Mouse (Mus musculus) midbrain, embryonic 14.5 days (tissue): ENCODE measurements around the gene Chuk. TPM values are rescaled to one million over a fixed set of nuclear protein-coding genes. Genes with fewer than 3 reads are reported as not detected.
A peak's percentile ranks its signal among the peaks of the same experiment; 100 is the strongest.

ENCODE experiments used
- ATAC-seq: fragments of 200-750 bp; cut with Nextera tagmentation; 2 replicates; pipeline ENCODE4 v1.8.0; 2017; ENCODE audit warnings: moderate number of reproducible peaks, moderate library complexity; ENCODE audit not compliant: low FRiP score, low TSS enrichment
- DNase-seq: peaks from one replicate; pipeline ENCODE4 v3.0.0-alpha.2; 2015
- H3K27ac ChIP-seq: fragments of 300-500 bp; sonication (generic); replicated peaks from 2 replicates; pipeline ENCODE4 v1.5.1; 2014; ENCODE audit warnings: mild to moderate bottlenecking, low read depth, low read length, moderate library complexity
- H3K27me3 ChIP-seq: fragments of 300-500 bp; sonication (generic); 2 replicates; pipeline ENCODE4 v1.6.1; 2014; ENCODE audit warnings: low read length, control low read depth, mixed read lengths; ENCODE audit not compliant: control insufficient read depth, insufficient read depth
- H3K36me3 ChIP-seq: fragments of 300-500 bp; sonication (generic); 2 replicates; pipeline ENCODE4 v1.6.1; 2014; ENCODE audit warnings: low read length, control low read depth; ENCODE audit not compliant: control insufficient read depth, insufficient read depth
- H3K4me1 ChIP-seq: fragments of 300-500 bp; sonication (generic); 2 replicates; pipeline ENCODE4 v1.6.1; 2014; ENCODE audit warnings: mild to moderate bottlenecking, antibody characterized with exemption, low read length, control low read depth; ENCODE audit not compliant: control insufficient read depth, insufficient read depth
- H3K4me2 ChIP-seq: fragments of 300-500 bp; sonication (generic); 2 replicates; pipeline ENCODE4 v1.6.1; 2014; ENCODE audit warnings: mild to moderate bottlenecking, low read length, moderate library complexity
- H3K4me3 ChIP-seq: fragments of 300-500 bp; sonication (generic); replicated peaks from 2 replicates; pipeline ENCODE4 v1.5.1; 2014; ENCODE audit warnings: low read depth, low read length
- H3K9ac ChIP-seq: fragments of 300-500 bp; sonication (generic); replicated peaks from 2 replicates; pipeline ENCODE4 v1.6.1; 2014; ENCODE audit warnings: mild to moderate bottlenecking, low read length, moderate library complexity
- H3K9me3 ChIP-seq: fragments of 300-500 bp; sonication (generic); 2 replicates; pipeline ENCODE4 v1.6.1; 2016; ENCODE audit warnings: low read length, control low read depth, mixed read lengths; ENCODE audit not compliant: control insufficient read depth
- WGBS: fragments of 180-500 bp; shearing (Covaris S2); extraction: QIAGEN DNeasy Blood & Tissue Kit; methylation state at CpG from one replicate; pipeline ENCODE4 v1.1.7; 2014; 5-methylcytosine and 5-hydroxymethylcytosine counted together
- polyA plus RNA-seq: library from polyadenylated mRNA; unstranded; fragments of >200 nt; fragmentation: Nextera tagmentation; extraction: Ambion mirVana; gene quantifications from 2 replicates; pipeline ENCODE4 v1.2.1, GENCODE M21; 2014

The Chuk gene
- polyA plus RNA-seq, 1 experiment from 2014 or later: 60.1 TPM

DNA sequence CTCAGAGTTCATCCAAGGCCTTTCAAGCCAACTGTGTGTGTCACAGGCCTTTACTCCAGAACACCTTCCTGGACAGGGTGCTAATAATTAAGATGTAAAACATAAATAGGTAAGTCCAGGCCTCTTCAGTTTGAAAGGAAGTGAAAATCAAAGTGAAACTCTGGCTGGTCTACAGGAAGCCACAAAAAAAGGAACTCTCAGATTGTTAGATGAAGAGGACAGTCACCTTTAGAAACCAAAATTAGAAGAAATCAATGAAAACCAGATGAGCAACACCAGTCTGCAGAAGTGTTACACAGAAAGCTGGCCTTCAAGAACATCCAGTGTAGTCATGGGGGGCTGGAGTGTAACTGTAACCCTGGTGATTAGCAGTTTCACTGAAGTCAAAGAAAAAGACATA lies 10.5 kb upstream of the Chuk start:
- Histone ChIP-seq H3K27me3 (no peaks in the 10 kb centered on the region), H3K9ac (no peak overlapping the region), H3K4me3 (no peak overlapping the region), H3K4me2 (no peak overlapping the region), H3K4me1 (no peaks in the 10 kb centered on the region), H3K9me3 (no peaks in the 10 kb centered on the region), H3K27ac (no peak overlapping the region), H3K36me3 (peaks cover 88% of the 10 kb centered on the region)
- no peak for DNase-seq
- no peak for ATAC-seq

DNA sequence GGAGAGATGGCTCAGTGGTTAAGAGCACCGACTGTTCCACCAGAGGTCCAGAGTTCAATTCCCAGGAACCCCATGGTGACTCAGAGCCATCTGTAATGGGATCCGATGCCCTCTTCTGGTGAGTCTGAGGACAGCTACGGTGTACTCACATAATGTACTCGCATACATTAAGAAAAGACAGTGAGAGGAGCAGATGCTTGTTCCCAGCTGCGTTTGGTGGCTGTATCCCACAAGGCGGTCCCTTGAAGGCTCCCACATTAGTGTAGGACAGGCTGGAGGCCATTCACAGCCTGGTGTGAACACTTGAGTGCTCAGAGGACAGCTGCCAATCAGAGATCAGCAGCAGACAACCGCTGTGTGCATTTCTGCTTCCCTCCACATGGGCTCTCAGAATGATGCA lies 4.4 kb upstream of the Chuk start:
- H3K4me2 ChIP-seq: no peak overlapping the region
- WGBS: 53% methylated on average over 7 of the region's 7 CpGs
- ATAC-seq: no peak

GRCm38 (mm10) chr19:44110356-44110755 lies 3.1 kb upstream of the Chuk start:
- Histone ChIP-seq H3K4me3 (no peak overlapping the region), H3K36me3 (peaks cover 49% of the 10 kb centered on the region), H3K9ac (no peak overlapping the region), H3K4me1 (peaks cover 15% of the 10 kb centered on the region), H3K27me3 (no peaks in the 10 kb centered on the region), H3K27ac (no peak overlapping the region), H3K9me3 (no peaks in the 10 kb centered on the region), H3K4me2 (no peak overlapping the region)
- ATAC-seq (no peak), DNase-seq (no peak)
- WGBS: 90% methylated on average over 9 of the region's 9 CpGs

More for the DNA sequence above, 4.4 kb upstream of the Chuk start:
- no peak overlapping the region for H3K9ac ChIP-seq
- peaks cover 59% of the 10 kb centered on the region for H3K36me3 ChIP-seq
- H3K9me3 ChIP-seq: no peaks in the 10 kb centered on the region
- H3K27ac ChIP-seq: no peak overlapping the region
- no peak overlapping the region for H3K4me3 ChIP-seq
- H3K27me3 ChIP-seq: no peaks in the 10 kb centered on the region
- peaks cover 4% of the 10 kb centered on the region; the same call in 1 of the 2 replicates for H3K4me1 ChIP-seq
- DNase-seq: peak; percentile 41

- H3K4me2 ChIP-seq: no peak overlapping the region
- H3K9ac ChIP-seq: no peak overlapping the region
- H3K36me3 ChIP-seq: peaks cover 36% of the 10 kb centered on the region
- H3K27me3 ChIP-seq: no peaks in the 10 kb centered on the region
- H3K9me3 ChIP-seq: no peaks in the 10 kb centered on the region
- peaks cover 15% of the 10 kb centered on the region for H3K4me1 ChIP-seq
- DNase-seq: no peak
- no peak overlapping the region for H3K4me3 ChIP-seq
- H3K27ac ChIP-seq: no peak overlapping the region
- no peak for ATAC-seq
These were observed 1.7 kb upstream of the Chuk start for GRCm38 (mm10) chr19:44108996-44109395.

DNA sequence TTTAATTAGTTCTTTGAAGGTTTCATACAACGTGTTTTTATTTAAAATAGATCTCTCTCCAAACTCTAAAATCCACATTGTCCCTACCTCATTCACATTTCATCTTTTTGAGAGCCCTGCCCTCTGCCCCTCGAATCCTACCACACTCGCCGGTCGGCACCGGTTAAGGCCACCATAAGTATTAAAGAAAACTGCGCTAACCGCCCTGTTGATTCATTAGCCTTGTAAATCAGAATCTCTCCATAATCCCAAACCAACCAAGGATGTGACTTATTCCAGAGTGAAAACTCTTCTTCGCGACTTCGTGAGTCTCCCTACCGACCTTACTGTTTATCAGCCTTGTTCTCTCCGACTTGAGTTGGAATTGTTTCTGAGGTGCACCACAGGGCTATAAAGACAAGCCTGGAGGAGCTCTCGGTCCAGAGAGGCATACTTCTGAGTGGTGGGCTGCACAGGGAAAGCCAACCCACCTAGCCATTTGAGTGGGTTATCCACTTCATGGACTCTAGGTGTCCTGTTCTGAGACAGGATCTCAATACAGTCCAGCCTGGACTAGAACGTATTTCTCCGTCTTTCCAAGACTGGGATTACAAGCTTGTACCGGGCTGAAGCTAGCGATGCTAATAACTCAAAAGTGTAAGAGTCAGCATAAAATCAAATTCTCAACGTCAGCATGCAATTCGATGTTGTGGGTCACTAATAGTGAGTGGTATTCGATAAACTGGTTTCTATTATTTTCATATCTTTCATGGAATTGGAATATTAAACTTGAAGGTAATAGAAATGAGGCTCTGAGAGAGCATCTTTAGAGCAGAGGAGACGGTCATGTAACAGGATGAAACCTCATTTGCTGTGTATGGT lies 611 bp upstream of the Chuk start:
- H3K36me3 ChIP-seq: peaks cover 26% of the 10 kb centered on the region
- H3K4me2 ChIP-seq: peak overlapping the region; percentile 89
- peak overlapping the region; percentile 62 for H3K9ac ChIP-seq
- DNase-seq (peak; percentile 8), ATAC-seq (peak; percentile 25; the same call in 1 of the 2 replicates)
- H3K4me3 ChIP-seq: peak overlapping the region; percentile 85
- H3K27me3 ChIP-seq: no peaks in the 10 kb centered on the region
- H3K9me3 ChIP-seq: no peaks in the 10 kb centered on the region
- no peak overlapping the region for H3K27ac ChIP-seq
- peaks cover 15% of the 10 kb centered on the region for H3K4me1 ChIP-seq
- WGBS: 28% methylated on average over 22 of the region's 22 CpGs

DNA sequence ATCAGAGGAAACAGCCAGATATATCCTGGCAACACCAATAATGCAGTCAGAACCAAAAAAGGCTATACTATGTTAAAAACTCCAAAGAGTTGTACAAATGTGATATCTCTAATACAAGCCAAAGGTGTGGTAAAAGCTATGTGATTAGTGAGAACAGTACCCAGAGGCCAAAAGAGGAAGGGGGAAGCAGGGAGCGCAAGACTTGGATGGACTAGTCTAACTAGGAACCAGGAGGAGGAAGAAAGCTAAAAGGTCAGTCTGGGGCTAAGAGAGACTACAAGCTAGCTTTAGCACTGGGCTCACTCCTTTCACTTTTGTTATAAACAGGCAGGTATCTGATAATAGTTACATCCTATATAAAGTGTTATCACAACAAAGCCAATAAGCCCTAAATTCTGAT lies 2.9 kb downstream of the Chuk start:
- no peak overlapping the region for H3K4me2 ChIP-seq
- no peak overlapping the region for H3K27ac ChIP-seq
- H3K9ac ChIP-seq: no peak overlapping the region
- DNase-seq (no peak), ATAC-seq (no peak)
- no peak overlapping the region for H3K4me3 ChIP-seq
- H3K4me1 ChIP-seq: peaks cover 15% of the 10 kb centered on the region
- H3K36me3 ChIP-seq: peaks cover 20% of the 10 kb centered on the region
- WGBS: 93% methylated on average over 1 of the region's 1 CpGs
- no peaks in the 10 kb centered on the region for H3K27me3 ChIP-seq
- H3K9me3 ChIP-seq: no peaks in the 10 kb centered on the region

DNA sequence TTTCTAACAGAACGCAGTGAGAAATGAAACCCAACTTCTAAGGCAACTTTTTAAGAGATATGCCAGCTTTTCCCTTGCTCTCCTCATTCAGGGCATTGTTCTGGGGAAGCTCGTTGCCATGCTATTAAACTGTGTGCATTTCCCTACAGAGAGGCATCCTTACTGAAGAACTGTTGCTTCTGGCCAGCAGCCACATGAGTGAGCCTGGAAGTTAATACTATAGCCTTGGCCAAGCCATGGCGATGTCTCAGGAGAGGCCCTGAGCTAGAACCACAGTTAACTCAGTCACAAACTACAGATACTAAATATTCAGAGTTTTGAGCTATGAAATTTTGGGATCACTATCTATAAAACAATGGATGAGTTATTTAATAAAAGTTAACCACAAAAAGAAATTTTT lies 4.3 kb downstream of the Chuk start:
- ATAC-seq (no peak), DNase-seq (no peak)
- Histone ChIP-seq H3K4me2 (no peak overlapping the region), H3K27me3 (no peaks in the 10 kb centered on the region), H3K4me3 (no peak overlapping the region), H3K9ac (no peak overlapping the region), H3K9me3 (no peaks in the 10 kb centered on the region), H3K36me3 (peaks cover 26% of the 10 kb centered on the region), H3K4me1 (peaks cover 13% of the 10 kb centered on the region), H3K27ac (no peak overlapping the region)
- WGBS: 95% methylated on average over 3 of the region's 3 CpGs

DNA sequence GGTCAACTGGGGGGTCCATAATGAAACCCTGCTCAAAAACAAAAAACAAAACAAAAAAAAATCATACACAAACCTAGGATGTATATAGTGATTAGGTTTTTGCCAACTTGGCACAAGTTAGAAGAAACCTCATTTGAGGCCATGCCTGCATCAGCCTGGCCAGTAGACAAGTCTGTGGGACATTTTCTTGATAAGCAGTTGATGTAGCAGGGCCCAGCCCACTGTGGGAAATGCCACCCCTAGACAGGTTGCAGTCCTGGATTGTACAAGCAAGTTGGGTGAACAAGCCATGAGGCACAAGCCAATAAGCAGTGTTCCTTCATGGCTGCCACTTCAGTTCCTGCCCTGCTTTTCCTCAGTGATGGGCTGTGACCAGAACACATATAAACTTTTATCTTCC lies 6.4 kb downstream of the Chuk start:
- Histone ChIP-seq H3K27ac (no peak overlapping the region), H3K4me2 (no peak overlapping the region), H3K27me3 (no peaks in the 10 kb centered on the region), H3K36me3 (peaks cover 45% of the 10 kb centered on the region), H3K4me3 (no peak overlapping the region), H3K9me3 (peaks cover under 1% of the 10 kb centered on the region; the same call in 1 of the 2 replicates), H3K4me1 (peaks cover 2% of the 10 kb centered on the region), H3K9ac (no peak overlapping the region)
- DNase-seq (no peak), ATAC-seq (no peak)

DNA sequence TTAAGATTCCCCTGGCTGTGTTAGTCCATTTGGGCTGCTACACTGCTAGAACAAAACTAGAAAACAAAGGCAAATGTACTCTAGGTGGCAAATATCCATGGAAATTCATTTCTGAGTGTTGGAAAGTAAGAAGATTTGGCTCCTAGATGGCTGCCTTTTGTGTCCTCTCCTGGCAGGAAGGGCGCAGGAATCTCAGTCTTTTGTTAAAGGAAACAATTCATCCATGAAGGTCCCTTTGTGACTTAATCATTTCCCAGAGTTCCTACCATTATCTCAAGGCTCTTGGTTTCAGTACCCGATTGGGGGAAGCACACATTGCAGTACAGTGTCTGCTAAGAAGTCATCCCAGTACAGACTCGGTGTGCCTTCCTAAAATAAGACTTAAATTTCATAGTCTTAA lies 21.0 kb downstream of the Chuk start:
- Histone ChIP-seq H3K9ac (no peak overlapping the region), H3K4me1 (no peaks in the 10 kb centered on the region), H3K4me3 (no peak overlapping the region), H3K27me3 (no peaks in the 10 kb centered on the region), H3K4me2 (no peak overlapping the region), H3K27ac (no peak overlapping the region), H3K9me3 (no peaks in the 10 kb centered on the region), H3K36me3 (peaks cover 76% of the 10 kb centered on the region)
- DNase-seq (no peak), ATAC-seq (no peak)
- WGBS: 3% methylated on average over 3 of the region's 3 CpGs
